Mouse (Mus musculus): Measurements from ENCODE around the gene Tmbim6.

- no peak for TF ChIP-seq POLR2A (IDR thresholded peaks at IDR 0.05; ENCODE audit: extremely low read depth, insufficient read depth, low read length)
- no peak for TF ChIP-seq CTCF (IDR thresholded peaks at IDR 0.05; ENCODE audit: extremely low read depth, insufficient read depth, low read length)
Observed at GRCm38 (mm10) chr15:99433081-99433718, 40.5 kb downstream of the Tmbim6 start.
